Mouse (Mus musculus) liver, embryonic 15.5 days (tissue): ENCODE measurements around the gene Cradd. TPM values are rescaled to one million over a fixed set of nuclear protein-coding genes. Genes with fewer than 3 reads are reported as not detected.

Experiments used
- ATAC-seq: fragments of 200-750 bp; cut with Nextera tagmentation; 2 replicates; pipeline ENCODE4 v1.8.0; 2017; ENCODE audit warnings: moderate number of reproducible peaks, mild to moderate bottlenecking, moderate library complexity; ENCODE audit not compliant: insufficient read depth
- H3K27ac ChIP-seq: fragments of 300-500 bp; sonication (generic); replicated peaks from 2 replicates; pipeline ENCODE4 v1.5.1; 2015; ENCODE audit warnings: mild to moderate bottlenecking, inconsistent platforms
- H3K27me3 ChIP-seq: fragments of 300-500 bp; sonication (generic); 2 replicates; pipeline ENCODE4 v1.6.1; 2015; ENCODE audit warnings: mild to moderate bottlenecking, inconsistent platforms
- H3K36me3 ChIP-seq: fragments of 300-500 bp; sonication (generic); replicated peaks from 2 replicates; pipeline ENCODE4 v1.6.1; 2015; ENCODE audit warnings: moderate library complexity, mild to moderate bottlenecking, inconsistent platforms
- H3K4me1 ChIP-seq: fragments of 300-500 bp; sonication (generic); replicated peaks from 2 replicates; pipeline ENCODE4 v1.6.1; 2015; ENCODE audit warnings: inconsistent platforms
- H3K4me2 ChIP-seq: fragments of 300-500 bp; sonication (generic); 2 replicates; pipeline ENCODE4 v1.6.1; 2015; ENCODE audit warnings: moderate library complexity, mild to moderate bottlenecking, inconsistent platforms
- H3K4me3 ChIP-seq: fragments of 300-500 bp; sonication (generic); replicated peaks from 2 replicates; pipeline ENCODE4 v1.5.1; 2015; ENCODE audit warnings: mild to moderate bottlenecking, inconsistent platforms
- H3K9ac ChIP-seq: fragments of 300-500 bp; sonication (generic); 2 replicates; pipeline ENCODE4 v1.6.1; 2015; ENCODE audit warnings: moderate library complexity, mild to moderate bottlenecking, inconsistent platforms
- H3K9me3 ChIP-seq: fragments of 300-500 bp; sonication (generic); replicated peaks from 2 replicates; pipeline ENCODE4 v1.6.1; 2016; ENCODE audit warnings: inconsistent platforms
- WGBS: fragments of 180-500 bp; shearing (Covaris S2); methylation state at CpG from one replicate; pipeline ENCODE4 v1.1.7; 2015; ENCODE audit warnings: mixed read lengths; ENCODE audit not compliant: insufficient replicate concordance; 5-methylcytosine and 5-hydroxymethylcytosine counted together
- polyA plus RNA-seq: library from polyadenylated mRNA; unstranded; fragments of >200 nt; fragmentation: Nextera tagmentation; extraction: Ambion mirVana; gene quantifications from 2 replicates; pipeline ENCODE4 v1.2.1, GENCODE M21; 2015

Cradd gene
- polyA plus RNA-seq, 1 experiment from 2014 or later = 4.2 TPM

DNA sequence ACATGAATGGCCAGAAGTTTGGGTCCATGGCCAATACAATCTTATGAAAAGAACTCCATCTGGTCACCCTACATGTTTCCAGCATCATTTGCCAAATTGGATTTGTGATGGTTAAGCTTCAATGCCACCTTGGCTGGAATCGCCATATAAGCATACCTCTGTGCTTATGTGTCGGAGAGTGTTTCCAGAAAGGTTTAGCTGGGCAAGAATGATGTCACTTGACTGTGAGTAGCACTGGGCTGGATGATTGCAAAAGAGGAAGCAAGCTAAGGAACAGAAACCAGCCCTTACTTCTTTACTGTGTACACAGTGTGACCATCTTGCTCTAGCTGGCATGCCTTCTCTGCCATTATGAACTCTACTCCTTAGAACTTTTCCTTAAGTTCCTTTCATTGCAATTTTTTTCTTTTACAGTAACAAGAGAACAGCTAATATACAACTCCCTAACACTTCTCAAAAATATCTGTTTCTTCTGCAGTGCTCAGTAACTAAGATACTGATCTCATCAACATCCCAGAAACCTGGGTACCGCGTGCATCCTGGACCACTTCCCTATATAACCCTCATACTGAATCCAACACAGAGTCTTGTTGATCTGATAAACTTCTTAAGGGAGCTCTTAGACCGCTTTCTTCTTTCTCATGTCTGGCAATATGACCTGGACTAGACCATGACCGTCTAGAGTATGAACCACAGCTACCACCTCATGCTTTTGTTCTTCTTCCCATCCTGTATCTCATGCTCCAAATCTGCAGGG lies 172.7 kb downstream of the Cradd start:
- Histone ChIP-seq H3K4me1 (peaks cover 13% of the 10 kb centered on the region), H3K4me2 (no peak overlapping the region), H3K27ac (no peak overlapping the region), H3K27me3 (no peaks in the 10 kb centered on the region), H3K36me3 (no peaks in the 10 kb centered on the region), H3K4me3 (no peak overlapping the region), H3K9ac (no peak overlapping the region), H3K9me3 (no peaks in the 10 kb centered on the region)
- 55% methylated on average over 6 of the region's 6 CpGs for WGBS
- ATAC-seq = no peak

DNA sequence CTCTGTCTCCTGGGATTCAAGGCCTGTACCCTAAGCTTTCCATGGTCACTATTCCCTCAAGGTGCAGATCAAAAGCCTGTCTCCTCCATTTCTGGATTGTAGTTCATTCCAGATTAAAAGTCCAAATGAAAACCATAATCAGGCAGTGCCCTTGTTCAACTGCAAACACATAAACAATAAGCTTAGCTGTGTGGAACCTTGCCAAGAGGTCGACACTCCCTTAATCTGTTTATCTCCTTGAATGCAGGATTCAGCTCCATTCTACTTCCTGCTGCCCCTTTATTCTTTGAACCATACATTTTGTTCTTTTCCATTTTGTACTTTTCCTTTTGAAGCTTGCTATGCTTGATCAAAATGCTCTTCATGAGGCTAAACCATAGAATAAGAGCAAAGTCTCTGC lies 174.3 kb downstream of the Cradd start:
- no peaks in the 10 kb centered on the region for H3K27me3 ChIP-seq
- H3K4me3 ChIP-seq = no peak overlapping the region
- H3K36me3 ChIP-seq = no peaks in the 10 kb centered on the region
- H3K4me2 ChIP-seq = no peak overlapping the region
- H3K4me1 ChIP-seq = peaks cover 13% of the 10 kb centered on the region
- H3K9me3 ChIP-seq = no peaks in the 10 kb centered on the region
- H3K9ac ChIP-seq = no peak overlapping the region
- no peak overlapping the region for H3K27ac ChIP-seq
- 18% methylated on average over 1 of the region's 1 CpGs for WGBS
- ATAC-seq = no peak

DNA sequence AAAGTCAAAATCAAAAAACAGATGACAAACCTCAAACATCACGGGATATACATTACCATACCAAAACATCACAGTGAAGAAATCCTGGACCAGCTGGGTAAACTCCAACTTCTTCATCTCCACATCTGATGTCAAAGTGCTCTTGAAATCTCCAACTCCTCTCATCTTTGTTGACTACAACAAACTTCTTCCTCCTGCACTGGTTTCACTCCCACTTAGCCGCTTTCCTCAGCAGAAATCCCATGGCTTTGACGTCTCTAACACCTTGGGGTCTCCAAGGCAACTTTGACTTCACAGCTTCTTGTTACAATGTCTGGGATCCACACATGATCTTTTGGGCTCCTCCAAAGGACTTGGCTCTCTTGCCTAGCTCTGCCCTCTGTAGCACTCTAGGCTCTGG lies 175.3 kb downstream of the Cradd start:
- no peaks in the 10 kb centered on the region for H3K9me3 ChIP-seq
- no peaks in the 10 kb centered on the region for H3K27me3 ChIP-seq
- peaks cover 13% of the 10 kb centered on the region for H3K4me1 ChIP-seq
- no peak overlapping the region for H3K4me3 ChIP-seq
- no peak overlapping the region for H3K9ac ChIP-seq
- WGBS = 63% methylated on average over 3 of the region's 3 CpGs
- no peak overlapping the region for H3K27ac ChIP-seq
- no peaks in the 10 kb centered on the region for H3K36me3 ChIP-seq
- ATAC-seq = no peak
- no peak overlapping the region for H3K4me2 ChIP-seq

DNA sequence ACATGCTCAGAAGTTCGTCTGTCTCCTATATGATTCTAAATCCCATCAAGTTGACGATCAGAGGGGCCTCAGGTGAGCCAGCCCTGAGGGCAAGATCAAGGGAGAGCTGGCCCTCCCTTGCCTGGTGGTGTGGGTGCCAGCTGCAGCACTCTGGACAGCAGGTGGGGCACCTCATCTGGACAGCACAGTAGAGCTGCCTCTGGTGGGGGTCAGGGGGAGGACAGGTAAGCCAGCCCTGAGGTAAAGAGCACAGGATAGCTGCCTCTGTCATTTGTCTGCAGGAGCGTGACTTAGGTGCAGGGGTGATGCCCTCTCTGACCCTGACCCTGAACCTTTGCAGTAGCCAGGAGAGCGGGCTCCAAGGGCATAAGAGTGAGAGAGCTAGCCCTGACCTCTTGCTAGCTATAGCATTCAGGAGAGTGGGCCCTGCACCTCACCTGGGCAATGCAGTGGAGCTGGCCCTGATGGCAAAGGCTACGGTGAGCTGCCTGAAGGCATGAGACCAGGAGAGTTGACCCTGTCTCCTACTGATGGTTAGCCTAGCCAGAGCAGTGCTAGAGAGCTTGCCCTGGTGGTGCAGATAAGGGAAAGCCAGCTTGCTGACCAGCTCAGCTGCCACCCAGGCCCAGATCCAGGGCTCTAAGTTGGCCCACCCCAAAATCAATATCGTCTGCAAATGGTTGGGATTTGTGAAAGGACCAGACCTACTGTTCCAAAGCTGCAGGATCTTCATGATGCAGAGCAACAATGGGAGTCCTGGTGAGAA lies 176.6 kb downstream of the Cradd start:
- H3K36me3 ChIP-seq = no peaks in the 10 kb centered on the region
- no peak overlapping the region for H3K9ac ChIP-seq
- no peak overlapping the region for H3K4me2 ChIP-seq

GRCm38 (mm10) chr10:95146491-95146890 lies 177.4 kb downstream of the Cradd start:
- no peak for ATAC-seq
- Histone ChIP-seq H3K4me2 (no peak overlapping the region), H3K36me3 (no peaks in the 10 kb centered on the region), H3K9ac (no peak overlapping the region), H3K4me1 (peaks cover 13% of the 10 kb centered on the region), H3K4me3 (no peak overlapping the region), H3K9me3 (no peaks in the 10 kb centered on the region), H3K27me3 (no peaks in the 10 kb centered on the region), H3K27ac (no peak overlapping the region)
- WGBS = 34% methylated on average over 5 of the region's 5 CpGs

More for the DNA sequence above, 176.6 kb downstream of the Cradd start:
- Histone ChIP-seq H3K4me3 (no peak overlapping the region), H3K27me3 (no peaks in the 10 kb centered on the region), H3K4me1 (peaks cover 13% of the 10 kb centered on the region), H3K9me3 (no peaks in the 10 kb centered on the region), H3K27ac (no peak overlapping the region)
- WGBS = 54% methylated on average over 6 of the region's 6 CpGs
- no peak for ATAC-seq

DNA sequence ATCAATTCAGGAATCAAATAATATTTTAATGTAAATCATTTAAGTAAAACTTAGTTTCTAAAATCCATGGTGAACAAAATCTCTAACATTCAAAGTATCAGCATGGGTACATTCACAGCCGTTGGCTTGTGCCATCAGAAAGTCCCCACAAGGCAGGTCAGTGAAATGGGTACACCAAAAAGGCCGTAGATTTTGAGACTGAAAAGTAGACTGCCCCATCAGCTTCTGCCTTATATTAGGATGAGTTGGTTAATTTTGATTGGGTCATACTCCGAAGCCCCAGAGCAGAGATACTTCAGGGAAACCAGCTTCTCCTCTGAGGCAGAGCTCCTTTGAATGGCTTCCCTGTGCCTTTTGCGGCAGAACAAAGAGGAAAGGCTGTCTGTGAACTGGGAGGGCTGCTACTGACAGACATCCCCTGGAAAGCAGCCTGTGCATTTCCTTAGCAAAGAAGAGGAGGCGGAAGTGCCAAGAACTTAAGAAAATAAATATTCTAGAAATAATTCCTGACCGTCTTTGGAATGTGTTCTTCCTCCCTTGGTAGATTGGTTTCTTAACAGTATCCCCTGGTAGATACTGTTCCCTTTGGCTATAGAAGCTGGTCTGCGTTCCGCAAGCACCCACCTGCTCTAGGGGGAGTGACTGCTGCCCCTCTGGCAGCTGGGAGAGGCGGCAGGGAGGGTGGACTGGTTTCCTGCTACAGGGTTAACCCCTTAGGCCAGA lies 178.6 kb downstream of the Cradd start:
- ATAC-seq = no peak

DNA sequence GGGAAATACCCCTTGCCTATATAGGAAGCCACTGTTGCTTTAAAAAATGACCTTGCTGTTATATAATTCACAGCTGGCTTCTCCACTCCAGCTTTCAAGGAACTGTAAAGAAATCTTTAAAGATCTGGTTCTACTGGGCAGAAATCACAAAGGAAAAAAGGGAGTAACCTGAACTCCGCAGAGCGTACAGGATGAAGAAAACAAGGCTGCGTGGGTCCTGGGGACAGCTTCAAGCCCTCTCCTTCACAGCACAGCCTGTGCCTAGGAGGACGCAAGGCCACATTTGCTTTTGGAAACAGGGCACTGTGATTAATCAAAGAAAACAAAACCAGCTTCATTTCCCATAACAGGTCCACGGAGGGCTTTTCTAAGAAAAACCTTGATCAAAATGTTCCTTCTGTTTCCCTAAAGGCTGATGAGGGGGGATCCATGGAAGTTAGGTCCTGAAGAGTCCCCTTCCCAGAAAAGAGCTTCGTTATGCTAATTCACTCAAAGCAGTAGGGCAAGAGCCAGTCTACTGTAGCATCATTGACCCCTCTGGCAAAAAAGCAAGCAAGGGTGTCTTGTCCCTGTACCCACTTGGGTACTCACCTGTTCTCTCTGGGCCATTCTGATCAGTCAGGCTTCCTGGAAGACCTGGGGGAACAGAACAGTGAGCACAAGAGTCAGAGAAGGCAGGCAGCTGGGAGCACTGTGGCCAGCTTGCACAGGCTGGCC lies 179.4 kb downstream of the Cradd start:
- H3K27ac ChIP-seq = no peak overlapping the region
- no peaks in the 10 kb centered on the region for H3K27me3 ChIP-seq
- no peak overlapping the region for H3K9ac ChIP-seq
- no peak overlapping the region for H3K4me2 ChIP-seq
- no peak overlapping the region for H3K4me3 ChIP-seq
- H3K4me1 ChIP-seq = peaks cover 13% of the 10 kb centered on the region
- no peaks in the 10 kb centered on the region for H3K36me3 ChIP-seq
- H3K9me3 ChIP-seq = no peaks in the 10 kb centered on the region
- WGBS = 62% methylated on average over 6 of the region's 6 CpGs
- ATAC-seq = no peak

More for the DNA sequence above, 178.6 kb downstream of the Cradd start:
- H3K9ac ChIP-seq = no peak overlapping the region
- no peak overlapping the region for H3K27ac ChIP-seq
- H3K4me2 ChIP-seq = no peak overlapping the region
- peaks cover 13% of the 10 kb centered on the region for H3K4me1 ChIP-seq
- H3K4me3 ChIP-seq = no peak overlapping the region
- H3K9me3 ChIP-seq = no peaks in the 10 kb centered on the region
- 38% methylated on average over 9 of the region's 9 CpGs for WGBS
- no peaks in the 10 kb centered on the region for H3K36me3 ChIP-seq
- H3K27me3 ChIP-seq = no peaks in the 10 kb centered on the region

DNA sequence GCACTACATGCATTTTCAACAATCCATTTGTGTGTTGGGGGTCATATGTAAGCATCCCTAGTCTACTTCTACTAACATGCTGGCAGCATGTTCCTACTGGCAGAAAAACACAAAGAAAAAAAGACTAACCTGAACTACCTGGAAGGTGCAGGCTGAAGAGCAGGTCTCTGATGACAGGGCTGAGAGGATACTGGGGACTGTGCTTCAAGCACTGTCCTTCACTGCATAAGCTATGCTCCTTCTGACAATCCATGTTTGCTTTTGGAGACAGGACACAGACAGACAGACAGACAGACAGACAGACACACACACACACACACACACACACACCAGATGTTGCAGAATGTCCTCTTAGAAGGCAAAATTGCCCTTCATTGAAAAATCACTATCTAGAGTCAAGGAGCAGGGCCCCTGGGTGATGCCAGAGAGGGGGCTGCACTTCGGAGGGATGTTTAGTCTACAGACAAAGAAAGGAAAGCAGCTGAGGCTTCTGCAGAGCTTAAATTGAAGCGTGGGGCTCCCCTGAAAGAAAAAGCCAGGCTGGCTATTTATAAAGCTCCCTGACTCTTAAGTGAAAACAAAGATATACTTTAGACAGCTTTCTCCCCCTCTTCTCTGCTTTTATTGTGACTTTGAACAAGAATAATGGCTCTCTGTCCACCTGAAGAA lies 180.4 kb downstream of the Cradd start:
- WGBS = 45% methylated on average over 2 of the region's 2 CpGs
- H3K27me3 ChIP-seq = no peaks in the 10 kb centered on the region
- H3K9ac ChIP-seq = no peak overlapping the region
- H3K4me3 ChIP-seq = no peak overlapping the region
- no peak for ATAC-seq
- H3K4me2 ChIP-seq = no peak overlapping the region
- H3K27ac ChIP-seq = no peak overlapping the region
- no peaks in the 10 kb centered on the region for H3K36me3 ChIP-seq
- no peaks in the 10 kb centered on the region for H3K9me3 ChIP-seq
- peaks cover 13% of the 10 kb centered on the region for H3K4me1 ChIP-seq

DNA sequence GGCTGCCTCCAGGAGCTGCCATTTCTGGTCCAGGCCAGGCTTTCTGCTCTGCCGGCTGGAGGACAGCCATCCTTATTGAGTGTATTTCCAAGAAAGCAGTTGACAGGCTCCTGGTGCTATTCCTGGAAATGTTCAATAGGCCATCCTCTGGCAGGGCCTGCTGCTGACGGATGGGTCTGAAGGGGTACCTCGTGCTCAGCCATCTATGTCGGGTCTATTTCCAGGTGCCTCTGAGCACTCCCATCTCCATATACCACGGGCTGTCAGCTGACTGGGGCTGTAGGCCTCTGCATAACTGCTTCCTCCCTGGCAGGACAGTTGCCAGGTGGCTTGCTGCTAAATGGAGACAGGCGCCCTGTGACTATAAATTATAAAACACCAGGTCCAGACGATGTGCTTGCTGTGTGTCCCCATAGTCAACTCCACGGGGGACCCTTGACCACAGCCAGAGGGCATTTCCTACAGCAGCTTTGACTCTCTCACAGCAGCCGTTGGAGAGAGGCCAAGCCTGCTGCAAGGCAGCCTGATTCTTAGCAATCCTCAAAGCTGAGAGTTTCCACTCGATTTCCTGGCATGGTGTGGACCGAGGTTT lies 181.0 kb downstream of the Cradd start:
- Histone ChIP-seq H3K27ac (no peak overlapping the region), H3K27me3 (no peaks in the 10 kb centered on the region), H3K9me3 (no peaks in the 10 kb centered on the region), H3K9ac (no peak overlapping the region), H3K4me1 (peaks cover 13% of the 10 kb centered on the region), H3K4me2 (no peak overlapping the region), H3K36me3 (no peaks in the 10 kb centered on the region), H3K4me3 (no peak overlapping the region)
- 36% methylated on average over 11 of the region's 11 CpGs for WGBS
- ATAC-seq = no peak

DNA sequence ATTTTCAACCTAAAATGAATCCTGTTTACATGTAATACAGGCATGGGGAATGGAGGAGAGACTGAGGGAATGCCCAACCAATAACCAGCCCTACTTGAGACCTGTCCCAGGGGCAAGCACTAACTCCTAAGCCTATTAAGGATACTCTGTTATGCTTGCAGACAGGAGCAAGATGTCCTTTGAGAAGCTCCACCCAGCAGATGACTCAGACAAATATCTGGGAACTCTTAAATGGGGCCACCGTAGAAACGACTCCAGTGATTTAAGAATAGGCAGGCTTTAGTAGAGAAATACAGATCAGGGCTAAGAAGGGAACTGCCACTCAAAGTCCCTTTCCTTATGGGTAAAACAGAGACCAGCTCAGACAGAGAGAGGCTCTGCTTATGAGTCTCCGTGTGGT lies 182.9 kb downstream of the Cradd start:
- no peak overlapping the region for H3K4me3 ChIP-seq
- ATAC-seq = no peak
- WGBS = 43% methylated on average over 3 of the region's 3 CpGs

More for the DNA sequence above, 182.9 kb downstream of the Cradd start:
- no peak overlapping the region for H3K27ac ChIP-seq
- H3K36me3 ChIP-seq = no peaks in the 10 kb centered on the region
- no peaks in the 10 kb centered on the region for H3K9me3 ChIP-seq
- no peak overlapping the region for H3K9ac ChIP-seq
- H3K4me2 ChIP-seq = no peak overlapping the region
- no peaks in the 10 kb centered on the region for H3K27me3 ChIP-seq
- H3K4me1 ChIP-seq = no peaks in the 10 kb centered on the region
